Mouse (Mus musculus) splenic B cell, adult 2 months (primary cell): Measurements from ENCODE around the gene Pcdh19.

Source experiments
- DNase-seq: peaks from one replicate; pipeline ENCODE4 v3.0.0-alpha.2; 2011; ENCODE audit warnings: low read depth, low spot score
- H3K27me3 ChIP-seq: 2 replicates; pipeline ENCODE4 v1.6.1; 2012; ENCODE audit warnings: mild to moderate bottlenecking, low read length, moderate library complexity, mixed read lengths; ENCODE audit not compliant: control insufficient read depth, poor library complexity, insufficient read depth, severe bottlenecking
- H3K36me3 ChIP-seq: 2 replicates; pipeline ENCODE4 v1.6.1; 2012; ENCODE audit warnings: mild to moderate bottlenecking, low read length, moderate library complexity, mixed read lengths; ENCODE audit not compliant: control insufficient read depth, poor library complexity, insufficient read depth, severe bottlenecking

Pcdh19 gene

GRCm38 (mm10) chrX:133605828-133606227 lies 83.0 kb downstream of the Pcdh19 start:
- no peak for DNase-seq
- H3K36me3 ChIP-seq, result no peaks in the 10 kb centered on the region
- no peaks in the 10 kb centered on the region for H3K27me3 ChIP-seq

DNA sequence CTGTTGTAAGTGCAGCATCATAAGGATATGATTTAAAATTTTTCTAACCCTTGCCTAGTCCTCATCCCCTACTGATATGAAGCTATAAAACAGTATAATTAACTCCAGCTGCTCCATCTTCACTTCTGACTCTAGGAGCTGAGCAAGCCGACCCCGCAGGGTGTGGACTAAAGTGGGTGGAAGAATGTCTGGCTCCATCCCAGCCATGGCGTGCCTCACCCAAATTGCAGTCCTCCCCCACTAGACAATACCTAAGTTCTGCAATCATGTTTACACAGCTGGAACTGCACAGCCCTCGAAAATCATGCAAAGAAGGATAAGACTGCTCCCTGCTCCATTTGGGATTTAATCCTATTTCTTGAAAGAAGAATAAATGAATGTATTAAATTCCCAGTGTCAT lies 84.5 kb downstream of the Pcdh19 start:
- Histone ChIP-seq H3K27me3 (no peaks in the 10 kb centered on the region), H3K36me3 (no peaks in the 10 kb centered on the region)
- DNase-seq, result no peak

DNA sequence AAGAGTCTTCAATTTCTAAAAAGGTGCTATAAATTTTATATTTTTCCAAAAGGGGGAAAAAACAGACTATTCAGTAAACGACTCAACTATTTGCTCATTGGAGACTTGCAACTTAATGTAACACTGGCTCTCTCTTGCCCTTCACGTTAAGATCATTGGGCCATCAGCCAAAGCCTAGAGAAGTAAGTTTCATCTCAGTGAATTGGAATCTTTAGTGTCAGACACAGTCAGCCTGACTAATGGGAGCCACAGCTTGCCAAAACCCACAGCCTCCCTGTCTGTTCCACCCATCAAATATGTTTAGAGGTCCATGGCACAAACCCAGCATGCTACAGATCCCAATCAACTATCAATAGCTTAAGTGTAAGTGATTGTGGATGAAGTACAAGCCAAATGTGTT lies 86.7 kb downstream of the Pcdh19 start:
- DNase-seq, result no peak
- no peaks in the 10 kb centered on the region for H3K27me3 ChIP-seq
- H3K36me3 ChIP-seq, result no peaks in the 10 kb centered on the region

GRCm38 (mm10) chrX:133601658-133602057 lies 87.1 kb downstream of the Pcdh19 start:
- Histone ChIP-seq H3K27me3 (no peaks in the 10 kb centered on the region), H3K36me3 (no peaks in the 10 kb centered on the region)
- DNase-seq, result no peak

DNA sequence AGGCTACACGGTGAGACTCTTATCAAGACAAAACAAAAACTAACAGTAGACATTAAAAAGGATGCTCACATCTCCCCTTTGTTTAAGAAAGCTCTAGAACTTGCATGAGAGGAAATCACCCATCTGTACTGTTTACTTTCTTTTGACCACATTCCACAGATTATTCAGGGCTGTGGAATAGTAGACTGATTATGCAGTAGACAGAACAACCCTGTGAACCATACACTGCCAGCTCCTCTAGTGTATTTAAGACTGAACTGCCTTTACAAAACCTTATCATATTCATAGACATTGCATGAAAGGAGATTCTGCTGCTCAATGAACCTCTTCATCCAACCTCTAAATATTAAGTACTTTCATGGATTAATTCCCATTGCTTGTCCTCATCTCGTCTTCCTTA lies 87.6 kb downstream of the Pcdh19 start:
- DNase-seq, result no peak
- no peaks in the 10 kb centered on the region for H3K36me3 ChIP-seq
- no peaks in the 10 kb centered on the region for H3K27me3 ChIP-seq

- H3K27me3 ChIP-seq, result no peaks in the 10 kb centered on the region
- no peaks in the 10 kb centered on the region for H3K36me3 ChIP-seq
- DNase-seq, result no peak
Measured at GRCm38 (mm10) chrX:133575601-133576382, 113.0 kb downstream of the Pcdh19 start.

DNA sequence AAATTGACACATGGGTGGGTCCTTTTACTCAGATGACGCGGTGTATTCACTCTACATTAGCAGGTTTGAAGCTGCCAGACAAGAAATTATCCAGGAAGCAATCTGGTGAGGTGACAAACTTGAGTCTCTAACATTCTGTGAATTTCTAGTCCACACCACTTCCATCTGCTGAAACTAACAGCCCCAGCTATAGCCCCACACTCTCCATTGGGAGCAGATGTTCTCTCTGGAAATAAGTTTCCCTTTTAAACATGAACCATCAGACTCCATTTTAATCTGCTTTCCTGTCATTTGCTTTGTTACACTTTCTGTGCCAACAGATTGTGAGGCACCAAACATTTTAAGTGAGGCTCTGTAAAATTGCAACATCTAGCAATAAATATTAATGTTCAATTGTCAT lies 123.4 kb downstream of the Pcdh19 start:
- no peaks in the 10 kb centered on the region for H3K27me3 ChIP-seq
- no peak for DNase-seq
- H3K36me3 ChIP-seq, result no peaks in the 10 kb centered on the region
